Mouse (Mus musculus): ENCODE data around the gene Mid1.

- TF ChIP-seq CTCF (IDR thresholded peaks at IDR 0.05; ENCODE audit: low read depth) = no peak
- TF ChIP-seq EP300 (optimal IDR thresholded peaks at IDR 0.05) = no peak
These were observed 141.9 kb downstream of the Mid1 start for GRCm38 (mm10) chrX:169826947-169827346.

Data from stomach, postnatal 0 days (tissue).